Mouse (Mus musculus): ENCODE measurements at regions not wholly inside any gene's neighbourhood (a gene's known extent, or its start where the extent isn't known, plus 50 kb on each side); places are given as distances from the start of the nearest gene placed in this dataset.
"Not testable (repeated sequence)": the region's sequence is repeated elsewhere in the genome, so short reads cannot be mapped to it uniquely, and the experiment has no call there.

DNA sequence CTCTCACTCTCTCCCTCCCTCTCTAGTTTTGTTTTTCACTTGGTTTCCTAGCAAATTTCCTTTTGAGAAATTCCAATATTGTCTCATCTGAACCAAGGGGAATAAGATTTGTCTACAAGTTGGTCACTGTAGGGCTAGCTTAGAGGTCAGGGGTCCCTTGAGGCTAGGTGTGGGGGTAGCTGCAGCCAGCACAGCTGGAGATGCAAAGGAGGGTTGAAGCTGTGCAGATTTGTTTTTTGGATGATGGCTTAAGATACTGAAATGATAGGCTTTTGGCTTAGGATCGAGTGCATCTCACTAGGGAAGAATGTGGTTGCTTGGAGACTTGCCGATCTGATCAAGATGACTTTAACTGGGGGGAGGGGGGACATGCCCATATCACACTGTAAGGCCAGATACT lies 88.3 kb upstream of the Tmem28 start:
- DNase-seq = no peak

DNA sequence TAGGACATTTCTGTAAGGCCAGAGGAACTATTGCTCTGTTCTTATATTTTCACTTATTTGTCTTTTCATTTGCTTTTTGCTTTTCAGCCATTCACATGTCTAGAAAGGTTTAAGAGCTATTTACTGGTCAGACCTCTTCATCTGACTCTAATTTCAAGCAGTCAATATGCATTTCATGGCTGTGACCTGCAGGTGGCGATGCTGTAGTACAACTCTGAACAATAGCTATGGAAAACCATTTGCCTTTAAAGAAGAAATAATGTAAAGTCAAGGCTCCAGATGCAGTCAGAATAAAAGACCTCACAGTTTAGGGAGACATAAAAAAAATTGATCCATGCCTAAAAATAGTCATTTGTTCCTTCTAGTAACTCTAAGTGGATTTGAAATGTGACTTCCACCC lies 95.7 kb upstream of the Tmem28 start:
- peak; percentile 45 for DNase-seq

GRCm38 (mm10) chrX:99695366-99695765 lies 125.5 kb upstream of the Tmem28 start:
- no peak for DNase-seq

DNA sequence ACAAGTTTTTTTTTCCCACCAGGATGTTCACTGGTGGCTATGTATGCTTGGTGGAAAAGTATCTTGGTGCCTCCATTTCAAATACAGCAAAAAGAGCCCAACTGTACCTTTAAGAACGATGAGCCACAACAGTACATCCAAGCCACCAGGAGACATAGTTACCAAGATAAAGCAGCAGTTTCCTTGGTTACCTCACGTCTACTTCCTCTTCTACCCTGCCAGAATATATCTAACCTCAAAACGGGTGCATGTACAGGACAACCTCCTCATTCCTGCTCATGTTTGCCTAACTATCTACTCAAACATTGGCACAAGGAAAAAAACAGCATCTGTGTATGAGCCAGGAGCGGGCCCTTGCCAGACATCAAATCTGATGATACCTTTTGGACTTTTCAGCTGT lies 129.8 kb upstream of the Tmem28 start:
- no peak for DNase-seq

GRCm38 (mm10) chrX:99689761-99690160 lies 131.1 kb upstream of the Tmem28 start:
- DNase-seq = no peak

DNA sequence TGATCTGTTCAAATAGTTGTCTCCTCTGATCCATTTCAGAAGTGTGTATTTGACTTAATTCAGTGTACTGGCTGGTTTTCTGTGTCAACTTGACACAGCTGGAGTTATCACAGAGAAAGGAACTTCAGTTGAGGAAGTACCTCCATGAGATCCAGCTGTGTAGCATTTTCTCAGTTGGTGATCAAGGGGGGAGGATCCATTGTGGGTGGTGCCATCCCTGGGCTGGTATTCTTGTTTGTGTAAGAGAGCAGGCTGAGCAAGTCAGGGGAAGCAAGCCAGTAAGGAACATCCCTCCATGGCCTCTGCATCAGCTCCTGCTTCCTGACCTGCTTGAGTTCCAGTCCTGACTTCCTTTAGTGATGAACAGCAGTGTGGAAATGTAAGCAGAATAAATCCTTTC lies 138.3 kb upstream of the Tmem28 start:
- not testable (repeated sequence) for DNase-seq

DNA sequence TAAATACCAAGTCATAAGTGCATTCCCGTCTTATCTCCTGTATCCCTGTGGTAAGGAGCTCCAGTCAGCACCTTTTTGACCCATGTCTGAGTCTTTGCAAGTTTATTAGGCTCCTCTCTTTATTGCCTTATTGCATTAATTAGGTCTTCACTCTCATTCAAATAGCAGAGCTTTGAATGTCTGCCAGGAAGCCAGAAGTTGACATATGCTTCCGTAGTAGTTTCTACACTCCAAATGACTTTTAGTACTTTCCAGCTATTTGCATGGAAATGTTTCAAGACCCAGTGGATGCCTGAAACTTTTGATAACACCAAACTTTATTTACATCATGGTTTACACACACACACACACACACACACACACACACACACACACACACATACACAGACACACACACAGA lies 153.2 kb upstream of the Tmem28 start:
- DNase-seq = no peak

- DNase-seq = peak; percentile 41
These were observed 158.3 kb upstream of the Tmem28 start for GRCm38 (mm10) chrX:99662566-99662965.

DNA sequence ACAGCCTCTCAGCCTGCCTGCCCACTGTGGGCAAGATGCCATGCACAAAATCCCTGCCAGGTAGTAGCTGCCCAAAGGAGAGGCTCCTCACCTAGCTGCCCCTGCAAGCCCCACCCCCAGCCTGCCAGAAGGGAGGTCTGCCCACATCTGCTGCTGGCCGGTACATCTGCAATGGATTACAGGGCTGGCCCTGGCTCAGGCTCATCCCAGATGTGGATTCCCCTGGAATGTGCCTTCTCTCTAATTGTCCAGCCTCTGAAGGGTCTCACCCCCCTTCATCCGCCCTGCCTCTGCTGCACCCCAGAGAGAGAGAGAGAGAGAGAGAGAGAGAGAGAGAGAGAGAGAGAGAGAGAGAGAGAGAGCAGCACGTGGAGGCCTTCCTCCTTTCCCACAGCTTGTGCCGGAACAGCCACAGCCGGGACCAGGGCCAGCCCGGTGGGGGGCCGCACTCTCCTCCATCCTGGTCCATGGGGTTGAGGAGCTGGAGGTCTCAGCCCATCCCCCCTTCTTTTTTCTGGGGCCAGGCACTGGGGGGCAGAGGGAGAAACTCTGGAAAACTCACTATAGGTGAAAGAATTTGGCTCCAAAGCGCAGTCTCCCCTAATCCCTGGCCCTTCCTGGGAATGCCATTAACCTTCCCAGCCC lies 161.2 kb upstream of the Tmem28 start:
- DNase-seq = peak; percentile 49

DNA sequence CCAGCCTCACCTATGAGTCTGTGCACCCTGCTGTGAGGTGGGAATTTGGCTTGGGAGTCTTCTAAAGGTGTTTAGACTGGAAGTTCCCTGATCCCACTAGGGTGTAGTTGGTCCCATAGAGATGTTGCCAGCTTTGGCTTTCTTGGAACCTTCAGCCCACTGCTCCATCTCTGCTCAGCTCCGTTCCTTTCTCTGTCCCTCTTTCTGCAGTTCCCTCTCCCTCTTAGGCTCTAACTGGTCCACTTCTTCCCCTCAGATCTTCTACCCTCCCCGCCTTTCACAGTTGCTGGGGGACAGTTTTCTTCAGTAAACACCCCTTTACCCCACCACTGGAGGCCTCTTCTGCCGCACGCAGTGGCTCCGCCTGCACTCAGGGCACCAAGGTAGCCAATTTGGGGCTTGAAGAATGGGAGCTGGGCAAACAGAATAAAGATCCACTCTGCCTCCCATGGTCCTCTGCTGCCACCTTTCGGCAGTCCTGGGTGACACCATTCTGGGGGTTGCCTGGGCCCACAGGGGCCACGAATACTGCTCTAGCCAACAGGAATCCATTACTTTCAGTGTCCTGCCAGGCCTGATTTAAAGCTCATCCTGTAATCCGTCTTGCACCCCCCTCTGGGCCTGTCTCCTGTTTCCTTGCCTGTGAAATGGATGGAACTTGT lies 162.9 kb upstream of the Tmem28 start:
- peak; percentile 75 for DNase-seq

GRCm38 (mm10) chrX:99656988-99657387 lies 163.8 kb upstream of the Tmem28 start:
- DNase-seq = no peak

DNA sequence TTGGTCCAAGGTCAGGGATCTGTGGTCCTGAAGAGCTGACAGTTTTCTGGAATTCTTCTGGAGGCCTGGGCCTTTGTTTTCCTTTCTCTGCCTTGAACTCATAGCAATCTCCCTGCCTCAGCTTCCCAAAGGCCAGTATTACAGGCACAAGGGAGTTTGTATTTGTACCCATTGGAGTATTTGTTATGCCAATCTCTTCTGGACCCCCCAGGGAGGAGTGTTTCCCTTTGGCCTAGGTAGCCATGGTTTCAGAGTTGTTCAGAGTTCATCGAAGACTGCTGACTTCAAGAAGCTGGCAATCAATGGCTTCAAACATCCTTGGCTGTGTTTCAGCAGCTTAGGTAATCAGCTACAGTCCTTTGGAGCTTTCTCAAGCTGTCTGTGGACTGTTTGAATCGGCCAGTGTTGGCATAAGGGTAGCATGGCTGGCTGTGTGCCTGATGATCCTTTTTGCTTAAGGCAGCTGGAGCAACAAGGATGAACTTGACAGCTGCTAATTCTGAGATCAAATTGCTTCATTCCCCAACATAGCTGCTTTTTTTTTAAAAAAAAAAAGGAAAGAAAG lies 161.2 kb upstream of the Pja1 start:
- no peak for DNase-seq

GRCm38 (mm10) chrX:99624515-99625179 lies 153.6 kb upstream of the Pja1 start:
- DNase-seq = no peak

- peak; percentile 34 for DNase-seq
These were observed 141.2 kb upstream of the Pja1 start for GRCm38 (mm10) chrX:99612130-99612759.

DNA sequence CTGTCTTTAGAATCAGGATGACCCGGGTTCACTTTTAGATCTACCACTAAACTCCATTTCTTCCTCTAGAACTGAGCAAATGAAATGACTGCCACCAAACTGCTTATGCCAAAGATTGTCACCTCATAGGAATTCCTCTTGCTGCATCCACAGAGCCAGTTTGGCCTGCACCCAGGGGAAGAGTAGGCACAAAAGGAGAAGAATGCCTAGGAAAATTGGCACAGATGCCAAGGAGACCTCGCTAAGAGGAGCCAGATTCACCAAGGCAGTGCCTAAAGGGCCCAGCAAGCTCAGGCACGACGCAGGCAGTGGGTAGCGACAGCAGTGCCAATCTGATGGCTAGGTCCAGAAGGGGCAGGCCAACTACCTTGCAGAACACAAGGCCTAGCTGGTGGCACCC lies 139.0 kb upstream of the Pja1 start:
- DNase-seq = no peak

- DNase-seq = no peak
These were observed 138.5 kb upstream of the Pja1 start for GRCm38 (mm10) chrX:99609591-99609990.

DNA sequence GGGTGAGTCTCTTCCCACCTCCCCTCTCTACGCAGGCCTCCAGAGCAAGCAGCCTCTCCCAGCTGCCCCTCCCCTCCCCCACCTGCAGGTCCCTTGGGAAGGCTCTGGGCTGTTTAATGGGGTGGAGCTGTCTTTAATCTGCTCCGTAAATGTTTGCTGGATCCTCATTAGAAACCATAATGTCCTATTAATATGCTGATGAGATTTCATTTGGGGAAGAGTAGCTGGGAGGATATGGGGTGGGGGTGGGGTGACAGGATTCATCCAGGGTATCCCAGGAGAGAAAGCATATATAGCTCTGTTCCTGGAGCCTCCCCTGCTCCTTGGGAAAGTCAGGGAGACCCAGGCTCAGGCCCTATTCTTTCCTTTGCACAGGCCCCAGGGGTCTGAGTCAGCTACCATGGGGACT lies 137.2 kb upstream of the Pja1 start:
- peak; percentile 7 for DNase-seq

DNA sequence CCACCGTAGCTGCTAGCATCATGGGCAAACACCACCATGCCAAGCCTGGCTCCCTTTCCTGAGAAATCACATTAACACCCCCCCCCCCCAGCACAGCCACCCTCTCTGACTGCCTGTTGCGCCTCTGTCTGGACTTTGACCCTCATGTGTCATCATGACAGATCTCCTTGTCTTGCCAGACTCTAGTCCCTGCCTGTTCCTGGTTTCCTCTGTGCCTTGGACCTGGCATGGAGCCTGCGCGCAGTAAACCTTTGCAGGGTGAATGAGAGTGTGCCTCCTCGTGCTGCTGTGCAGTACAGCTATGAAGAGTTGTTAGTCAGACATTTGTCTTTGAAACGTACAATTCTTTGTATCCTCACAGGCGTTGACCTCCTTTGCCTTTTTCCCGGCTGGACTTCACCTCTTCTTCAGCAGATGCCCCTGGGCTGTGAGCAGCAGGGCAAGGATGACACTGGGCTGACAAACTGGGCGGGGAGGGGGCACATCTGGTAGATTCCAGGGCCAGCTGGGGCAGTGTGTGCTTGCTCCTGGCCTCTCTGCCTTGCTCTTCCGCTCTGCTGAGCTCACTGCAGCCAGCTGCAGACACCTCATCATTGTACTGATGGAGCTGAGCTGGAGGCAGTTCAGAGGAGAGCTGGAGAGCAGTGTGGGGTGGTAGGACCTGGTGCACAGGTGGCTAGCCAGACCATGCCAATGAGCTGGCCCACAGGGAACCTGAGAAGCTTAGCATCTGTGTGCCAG lies 134.2 kb upstream of the Pja1 start:
- DNase-seq = peak; percentile 24

- no peak for DNase-seq
These were observed 132.6 kb upstream of the Pja1 start for GRCm38 (mm10) chrX:99603714-99604113.

- DNase-seq = no peak
These were observed 131.3 kb upstream of the Pja1 start for GRCm38 (mm10) chrX:99602268-99602885.

DNA sequence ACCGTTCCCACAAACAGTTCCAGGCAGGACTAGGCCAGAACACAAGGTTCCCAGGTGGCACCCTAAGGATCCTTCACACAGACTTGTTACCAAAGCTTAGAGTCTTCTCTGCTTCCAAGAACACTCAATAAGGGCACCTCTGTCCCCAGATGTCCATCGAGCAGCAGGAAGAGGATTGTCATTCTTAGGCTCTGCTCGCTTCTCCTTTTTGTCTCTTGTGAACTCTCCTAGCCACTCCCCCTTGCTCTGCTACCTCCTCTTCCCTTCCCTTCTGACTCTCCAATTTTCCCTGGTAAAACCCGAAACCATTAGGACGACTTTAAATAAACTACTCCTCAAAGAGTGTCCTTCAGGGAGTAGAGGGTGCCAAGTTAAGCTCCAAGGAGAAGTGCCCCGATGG lies 124.4 kb upstream of the Pja1 start:
- no peak for DNase-seq

DNA sequence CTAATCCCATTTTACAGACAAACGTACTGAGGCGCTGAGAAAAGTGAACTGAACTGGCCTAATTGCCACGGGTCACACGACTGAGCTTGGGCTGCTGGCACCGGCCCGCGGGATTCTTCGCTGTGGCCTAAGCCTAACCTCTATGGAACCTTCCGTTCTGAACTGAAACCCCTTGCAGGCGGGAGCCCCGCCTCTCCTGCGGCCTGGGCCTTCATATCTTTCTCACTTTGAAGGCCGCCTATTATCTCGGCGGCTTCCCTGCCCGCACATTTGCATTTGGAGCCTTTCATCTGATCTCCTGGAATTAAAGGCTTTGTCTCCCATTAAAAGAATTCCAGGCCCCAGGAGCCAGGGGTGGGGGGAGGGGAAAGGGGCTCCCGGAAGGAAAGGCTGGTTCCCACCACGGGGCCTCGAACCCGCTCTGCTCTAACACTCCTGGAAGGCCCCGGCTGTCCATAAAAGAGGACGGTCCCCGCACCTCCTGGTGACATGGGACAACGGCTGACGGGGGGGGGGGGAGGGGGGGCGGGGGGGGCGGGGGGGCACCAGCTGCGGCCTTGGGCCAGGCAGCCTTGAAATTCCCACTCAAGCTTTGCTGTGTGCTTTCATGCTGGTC lies 122.9 kb upstream of the Pja1 start:
- peak; percentile 48 for DNase-seq
